Mouse (Mus musculus) stomach, postnatal 0 days (tissue): ENCODE data around the gene Gorasp1. TPM values are rescaled to one million over a fixed set of nuclear protein-coding genes. Genes with fewer than 3 reads are reported as not detected.

ENCODE experiments used
- ATAC-seq: fragments of 200-750 bp; cut with Nextera tagmentation; 2 replicates; pipeline ENCODE4 v1.8.0; 2017; ENCODE audit not compliant: low FRiP score, low TSS enrichment
- DNase-seq: peaks from one replicate; pipeline ENCODE4 v3.0.0-alpha.2; 2016; ENCODE audit warnings: low spot score
- H3K27ac ChIP-seq: fragments of 300-500 bp; sonication (generic); replicated peaks from 2 replicates; pipeline ENCODE4 v1.5.1; 2014; ENCODE audit warnings: mild to moderate bottlenecking, control low read depth
- H3K27me3 ChIP-seq: fragments of 300-500 bp; sonication (generic); 2 replicates; pipeline ENCODE4 v1.6.1; 2014; ENCODE audit warnings: low read length; ENCODE audit not compliant: control insufficient read depth, insufficient read depth
- H3K36me3 ChIP-seq: fragments of 300-500 bp; sonication (generic); 2 replicates; pipeline ENCODE4 v1.6.1; 2014; ENCODE audit warnings: low read length, mixed read lengths; ENCODE audit not compliant: control insufficient read depth, insufficient read depth
- H3K4me1 ChIP-seq: fragments of 300-500 bp; sonication (generic); replicated peaks from 2 replicates; pipeline ENCODE4 v1.6.1; 2014; ENCODE audit warnings: antibody characterized with exemption; ENCODE audit not compliant: control insufficient read depth, insufficient read depth
- H3K4me2 ChIP-seq: fragments of 300-500 bp; sonication (generic); replicated peaks from 2 replicates; pipeline ENCODE4 v1.6.1; 2014; ENCODE audit warnings: low read depth, mild to moderate bottlenecking, control low read depth, moderate library complexity
- H3K4me3 ChIP-seq: fragments of 300-500 bp; sonication (generic); 2 replicates; pipeline ENCODE4 v1.5.1; 2014; ENCODE audit warnings: low read depth, low read length, control low read depth
- H3K9ac ChIP-seq: fragments of 300-500 bp; sonication (generic); 2 replicates; pipeline ENCODE4 v1.6.1; 2014; ENCODE audit warnings: mild to moderate bottlenecking, low read length, control low read depth, mixed read lengths
- H3K9me3 ChIP-seq: fragments of 300-500 bp; sonication (generic); 2 replicates; pipeline ENCODE4 v1.6.1; 2016; ENCODE audit warnings: low read length; ENCODE audit not compliant: control insufficient read depth
- CTCF ChIP-seq: IDR thresholded peaks from 2 replicates; pipeline ENCODE4 v1.5.1; 2016; ENCODE audit warnings: antibody characterized with exemption, low read depth, mild to moderate bottlenecking, moderate library complexity
- EP300 ChIP-seq: optimal IDR thresholded peaks from 2 replicates; pipeline ENCODE3; 2016; ENCODE audit warnings: antibody characterized with exemption
- WGBS: fragments of 180-500 bp; shearing (Covaris S2); extraction: QIAGEN DNeasy Blood & Tissue Kit; methylation state at CpG from one replicate; pipeline ENCODE4 v1.1.7; 2014; 5-methylcytosine and 5-hydroxymethylcytosine counted together
- polyA plus RNA-seq: library from polyadenylated mRNA; unstranded; fragments of >200 nt; fragmentation: Nextera tagmentation; extraction: Ambion mirVana; gene quantifications from 2 replicates; pipeline ENCODE4 v1.2.1, GENCODE M21; 2015

Gorasp1 gene
- polyA plus RNA-seq, 1 experiment from 2014 or later: 17.8 TPM

- TF ChIP-seq EP300 (peak; percentile 54), CTCF (peak; percentile 70)
- H3K9ac ChIP-seq: peak overlapping the region; percentile 92
- H3K9me3 ChIP-seq: no peaks in the 10 kb centered on the region
- DNase-seq (peak; percentile 75), ATAC-seq (peak; percentile 30)
- peak overlapping the region; percentile 93 for H3K27ac ChIP-seq
- peaks cover 15% of the 10 kb centered on the region; the same call in 1 of the 2 replicates for H3K4me1 ChIP-seq
- H3K27me3 ChIP-seq: no peaks in the 10 kb centered on the region; the same call in 1 of the 2 replicates
- no peaks in the 10 kb centered on the region for H3K36me3 ChIP-seq
- WGBS: 2% methylated on average over 11 of the region's 11 CpGs
- H3K4me3 ChIP-seq: peak overlapping the region; percentile 75
- peak overlapping the region; percentile 72 for H3K4me2 ChIP-seq
These were observed 45.0 kb upstream of the Gorasp1 start for GRCm38 (mm10) chr9:119982241-119982811.

- H3K9ac ChIP-seq: peak overlapping the region; percentile 92
- no peaks in the 10 kb centered on the region for H3K9me3 ChIP-seq
- H3K4me3 ChIP-seq: peak overlapping the region; percentile 75
- peaks cover 17% of the 10 kb centered on the region; the same call in 1 of the 2 replicates for H3K4me1 ChIP-seq
- no peaks in the 10 kb centered on the region; the same call in 1 of the 2 replicates for H3K27me3 ChIP-seq
- ATAC-seq (peak; percentile 55), DNase-seq (peak; percentile 81)
- peak overlapping the region; percentile 72 for H3K4me2 ChIP-seq
- H3K27ac ChIP-seq: peak overlapping the region; percentile 93
- WGBS: 1% methylated on average over 16 of the region's 16 CpGs
- H3K36me3 ChIP-seq: no peaks in the 10 kb centered on the region
- peak; percentile 68 for TF ChIP-seq EP300
- peak; percentile 16 for TF ChIP-seq CTCF
These were observed 44.1 kb upstream of the Gorasp1 start for GRCm38 (mm10) chr9:119981183-119982179.

DNA sequence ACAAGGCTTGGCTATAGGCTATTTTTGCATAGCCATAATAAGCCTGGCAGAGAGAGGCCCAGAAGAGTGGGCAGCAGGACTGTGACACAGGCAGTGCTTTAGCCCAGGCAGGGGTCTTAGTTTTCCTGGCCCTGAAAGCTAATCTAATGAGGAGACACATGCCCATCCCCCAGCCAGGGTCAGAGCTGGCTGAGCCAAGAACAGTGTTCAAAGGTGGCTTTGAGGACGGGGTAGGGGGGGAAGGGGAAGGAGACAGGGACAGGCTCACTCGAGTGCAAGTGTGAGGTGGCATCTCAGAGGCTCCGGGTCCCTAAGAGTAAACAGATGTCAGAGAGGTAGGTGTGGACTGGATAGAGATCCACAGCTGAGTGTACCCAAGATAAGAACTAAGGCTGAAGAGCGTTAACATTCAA, 43.4 kb upstream of the Gorasp1 start:
- Histone ChIP-seq H3K27ac (peak overlapping the region; percentile 93), H3K9me3 (no peaks in the 10 kb centered on the region), H3K9ac (peak overlapping the region; percentile 92), H3K4me2 (peak overlapping the region; percentile 72), H3K4me3 (peak overlapping the region; percentile 75), H3K36me3 (no peaks in the 10 kb centered on the region), H3K4me1 (peaks cover 17% of the 10 kb centered on the region; the same call in 1 of the 2 replicates), H3K27me3 (no peaks in the 10 kb centered on the region; the same call in 1 of the 2 replicates)
- no peak for ATAC-seq
- no peak for DNase-seq
- TF ChIP-seq EP300 (no peak), CTCF (no peak)
- WGBS: 8% methylated on average over 4 of the region's 4 CpGs

DNA sequence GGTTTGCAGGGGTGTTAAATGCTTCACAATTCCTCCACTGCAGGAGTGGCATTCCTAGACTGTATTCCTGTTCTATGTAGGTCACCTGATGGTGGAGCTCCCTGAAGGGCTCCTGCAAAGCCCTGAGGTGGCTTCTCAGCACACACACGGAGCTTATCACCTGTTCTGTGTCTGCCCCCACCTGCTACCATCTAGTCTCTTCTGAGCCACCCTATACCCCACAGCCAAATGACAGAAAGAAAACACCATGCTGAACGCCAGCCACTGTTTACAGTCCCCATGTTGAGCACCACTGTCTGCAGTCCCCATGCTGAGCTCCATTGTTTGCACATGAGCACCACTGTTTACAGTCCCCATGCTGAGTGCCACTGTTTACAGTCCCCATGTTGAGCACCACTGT, 42.4 kb upstream of the Gorasp1 start:
- Histone ChIP-seq H3K9ac (no peak overlapping the region), H3K4me3 (no peak overlapping the region), H3K36me3 (no peaks in the 10 kb centered on the region), H3K9me3 (no peaks in the 10 kb centered on the region), H3K27me3 (no peaks in the 10 kb centered on the region; the same call in 1 of the 2 replicates), H3K4me2 (no peak overlapping the region), H3K27ac (no peak overlapping the region), H3K4me1 (peaks cover 17% of the 10 kb centered on the region; the same call in 1 of the 2 replicates)
- 57% methylated on average over 2 of the region's 2 CpGs for WGBS
- ATAC-seq (no peak), DNase-seq (no peak)
- TF ChIP-seq CTCF (no peak), EP300 (no peak)

DNA sequence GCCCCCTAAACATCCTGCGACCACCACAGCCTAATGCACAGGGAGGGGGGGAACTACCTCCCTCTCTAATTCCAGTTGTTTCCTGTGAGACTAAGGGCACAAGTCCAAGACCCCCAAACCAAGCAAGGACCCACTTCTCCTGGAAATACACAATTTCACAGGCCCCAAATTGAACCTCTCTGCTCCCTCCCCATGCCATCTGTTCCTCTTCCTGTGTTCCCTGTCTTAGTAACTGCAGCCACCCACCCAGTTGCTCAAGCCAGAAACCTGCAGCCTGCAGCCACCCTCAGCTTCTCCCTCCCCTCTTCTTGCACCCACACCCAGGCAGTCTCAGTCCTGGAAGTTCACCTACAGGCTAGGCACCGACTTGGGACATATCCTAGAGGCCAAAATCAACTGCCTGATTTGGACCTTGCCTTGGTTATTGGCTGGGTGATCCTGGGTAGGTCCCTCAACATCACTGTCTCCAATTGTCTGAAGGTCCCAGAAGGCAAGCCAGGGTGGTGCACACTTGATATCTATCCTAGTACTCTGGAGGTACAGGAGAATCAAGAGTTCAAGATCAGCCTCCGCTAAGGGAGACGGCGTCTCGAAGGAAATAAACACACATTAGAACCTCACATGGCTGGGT, 41.6 kb upstream of the Gorasp1 start:
- no peak for ATAC-seq
- DNase-seq: no peak
- no peak for TF ChIP-seq CTCF
- TF ChIP-seq EP300: no peak
- 0 out of 2 replicates have a peak, but pooled peaks cover 3% of the 10 kb centered on the region for H3K36me3 ChIP-seq
- WGBS: 70% methylated on average over 6 of the region's 6 CpGs
- no peaks in the 10 kb centered on the region; the same call in 1 of the 2 replicates for H3K27me3 ChIP-seq
- H3K27ac ChIP-seq: no peak overlapping the region
- H3K4me1 ChIP-seq: peaks cover 15% of the 10 kb centered on the region; the same call in 1 of the 2 replicates
- no peak overlapping the region for H3K9ac ChIP-seq
- H3K4me3 ChIP-seq: no peak overlapping the region
- no peaks in the 10 kb centered on the region for H3K9me3 ChIP-seq
- H3K4me2 ChIP-seq: no peak overlapping the region
